Mouse (Mus musculus): ENCODE measurements around the gene Olfr319. TPM values are rescaled to one million over a fixed set of nuclear protein-coding genes. Genes with fewer than 3 reads are reported as not detected.
"Not testable (repeated sequence)": the region's sequence is repeated elsewhere in the genome, so short reads cannot be mapped to it uniquely, and the experiment has no call there.

The Olfr319 gene
- polyA plus RNA-seq, 1 experiment from 2014 or later, result not detected

- no peak within 1 kb of the TSS for H3K9ac ChIP-seq (ENCODE audit: low read length)
- no peak within 1 kb of the TSS for H3K27ac ChIP-seq (ENCODE audit: low read depth, low read length)
- H3K27me3 ChIP-seq (ENCODE audit: control insufficient read depth, insufficient read depth, low read length), result no peaks in the 10 kb centered on the region
- H3K4me1 ChIP-seq (replicated peaks; ENCODE audit: control insufficient read depth, insufficient read depth, low read length), result no peaks in the 10 kb centered on the region
- H3K36me3 ChIP-seq (ENCODE audit: control insufficient read depth, insufficient read depth, low read length), result no peaks in the 10 kb centered on the region
- no peak for ATAC-seq (replicated peaks; ENCODE audit: low FRiP score)
- no peak within 1 kb of the TSS for H3K4me2 ChIP-seq (ENCODE audit: low read depth, low read length, severe bottlenecking)
- DNase-seq (ENCODE audit: low spot score), result no peak
- H3K4me3 ChIP-seq (ENCODE audit: low read depth, low read length), result no peak within 1 kb of the TSS
- no peaks in the 10 kb centered on the region for H3K9me3 ChIP-seq (ENCODE audit: control insufficient read depth, low read length)
Observed at GRCm38 (mm10) chr11:58723914-58724313, 25.0 kb downstream of the Olfr319 start, which contains the start of gene Olfr318. Gene Olfr318 (minus strand): TSS chr11:58724014.

- ATAC-seq (replicated peaks; ENCODE audit: low FRiP score), result not testable (repeated sequence)
- 85% methylated on average over 6 of the region's 6 CpGs for WGBS
Observed at GRCm38 (mm10) chr11:58727896-58728650, 29.1 kb downstream of the Olfr319 start.

GRCm38 (mm10) chr11:58733372-58733771 is 34.4 kb downstream of the Olfr319 start:
- Histone ChIP-seq H3K9me3 (ENCODE audit: control insufficient read depth, low read length) (no peaks in the 10 kb centered on the region), H3K36me3 (ENCODE audit: control insufficient read depth, insufficient read depth, low read length) (no peaks in the 10 kb centered on the region), H3K27me3 (ENCODE audit: control insufficient read depth, insufficient read depth, low read length) (no peaks in the 10 kb centered on the region), H3K9ac (ENCODE audit: low read length) (no peak overlapping the region), H3K4me1 (replicated peaks; ENCODE audit: control insufficient read depth, insufficient read depth, low read length) (no peaks in the 10 kb centered on the region), H3K4me2 (ENCODE audit: low read depth, low read length, severe bottlenecking) (no peak overlapping the region), H3K27ac (ENCODE audit: low read depth, low read length) (no peak overlapping the region), H3K4me3 (ENCODE audit: low read depth, low read length) (no peak overlapping the region)
- ATAC-seq (replicated peaks; ENCODE audit: low FRiP score) (no peak), DNase-seq (ENCODE audit: low spot score) (no peak)
- 66% methylated on average over 3 of the region's 3 CpGs for WGBS

More at GRCm38 (mm10) chr11:58727896-58728650, 29.1 kb downstream of the Olfr319 start:
- not testable (repeated sequence) for H3K4me2 ChIP-seq (ENCODE audit: low read depth, low read length, severe bottlenecking); H3K9me3 ChIP-seq (ENCODE audit: control insufficient read depth, low read length); H3K36me3 ChIP-seq (ENCODE audit: control insufficient read depth, insufficient read depth, low read length); H3K4me3 ChIP-seq (ENCODE audit: low read depth, low read length); DNase-seq (ENCODE audit: low spot score); H3K4me1 ChIP-seq (replicated peaks; ENCODE audit: control insufficient read depth, insufficient read depth, low read length); H3K27me3 ChIP-seq (ENCODE audit: control insufficient read depth, insufficient read depth, low read length); H3K27ac ChIP-seq (ENCODE audit: low read depth, low read length); H3K9ac ChIP-seq (ENCODE audit: low read length)

DNA sequence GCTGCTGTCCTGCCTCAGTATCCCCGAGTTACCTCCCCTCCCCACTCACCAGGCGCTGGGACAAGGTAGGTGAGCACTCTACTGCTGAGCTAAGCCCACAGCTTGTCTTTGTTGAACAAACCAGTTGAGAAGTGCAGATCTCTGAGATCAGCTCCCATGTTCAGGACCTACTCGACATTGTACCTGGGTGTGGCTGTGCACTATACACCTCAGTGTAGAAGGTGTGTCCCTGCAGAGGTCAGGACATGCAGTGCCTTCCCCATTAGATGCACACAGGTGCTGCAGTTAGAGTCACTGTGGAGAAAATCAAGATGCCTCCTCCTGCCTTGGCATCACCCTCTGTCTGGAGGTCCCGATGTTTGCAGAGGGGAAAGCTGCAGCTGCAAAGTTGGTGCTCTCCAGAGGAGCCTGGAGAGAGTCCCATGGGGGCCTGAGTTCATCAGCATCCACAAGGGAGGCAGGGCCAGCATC is 39.9 kb downstream of the Olfr319 start, which contains the start of gene Olfr317:
TSS of gene Olfr317 (minus strand) at position 421 of the 471 bp plus-strand sequence.
- no peaks in the 10 kb centered on the region for H3K27me3 ChIP-seq (ENCODE audit: control insufficient read depth, insufficient read depth, low read length)
- no peak for ATAC-seq (replicated peaks; ENCODE audit: low FRiP score)
- no peak for DNase-seq (ENCODE audit: low spot score)
- no peak within 1 kb of the TSS for H3K27ac ChIP-seq (ENCODE audit: low read depth, low read length)
- WGBS, result 76% methylated on average over 4 of the region's 4 CpGs
- H3K4me1 ChIP-seq (replicated peaks; ENCODE audit: control insufficient read depth, insufficient read depth, low read length), result no peaks in the 10 kb centered on the region
- no peak within 1 kb of the TSS for H3K4me3 ChIP-seq (ENCODE audit: low read depth, low read length)
- no peak within 1 kb of the TSS for H3K9ac ChIP-seq (ENCODE audit: low read length)
- no peaks in the 10 kb centered on the region for H3K9me3 ChIP-seq (ENCODE audit: control insufficient read depth, low read length)
- H3K36me3 ChIP-seq (ENCODE audit: control insufficient read depth, insufficient read depth, low read length), result no peaks in the 10 kb centered on the region
- no peak within 1 kb of the TSS for H3K4me2 ChIP-seq (ENCODE audit: low read depth, low read length, severe bottlenecking)

DNA sequence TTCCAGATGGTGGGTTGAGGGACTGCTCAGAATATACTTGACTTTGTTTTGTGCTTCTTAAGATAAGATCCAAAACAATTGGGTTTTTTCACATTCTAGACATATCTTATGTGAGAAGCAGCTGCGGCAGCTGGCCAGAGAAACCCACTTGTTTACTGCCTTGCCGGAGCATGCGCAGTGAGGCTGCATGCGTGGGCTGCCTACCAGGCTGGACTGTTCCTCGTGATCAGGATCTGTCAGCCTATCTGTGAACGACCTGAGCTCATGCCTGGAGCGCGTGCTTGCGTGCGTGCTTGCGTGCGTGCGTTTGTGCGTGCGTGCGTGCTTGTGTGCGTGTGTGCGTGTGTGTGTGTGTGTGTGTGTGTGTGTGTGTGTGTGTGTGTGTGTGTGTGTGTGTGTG is 52.1 kb downstream of the Olfr319 start:
- H3K4me3 ChIP-seq (ENCODE audit: low read depth, low read length); H3K27me3 ChIP-seq (ENCODE audit: control insufficient read depth, insufficient read depth, low read length); H3K4me1 ChIP-seq (replicated peaks; ENCODE audit: control insufficient read depth, insufficient read depth, low read length); H3K36me3 ChIP-seq (ENCODE audit: control insufficient read depth, insufficient read depth, low read length); ATAC-seq (replicated peaks; ENCODE audit: low FRiP score); H3K4me2 ChIP-seq (ENCODE audit: low read depth, low read length, severe bottlenecking); H3K9ac ChIP-seq (ENCODE audit: low read length); DNase-seq (ENCODE audit: low spot score); H3K27ac ChIP-seq (ENCODE audit: low read depth, low read length); H3K9me3 ChIP-seq (ENCODE audit: control insufficient read depth, low read length): not testable (repeated sequence)
- 84% methylated on average over 18 of the region's 18 CpGs for WGBS

- WGBS, result 86% methylated on average over 2 of the region's 2 CpGs
- Histone ChIP-seq H3K4me2 (ENCODE audit: low read depth, low read length, severe bottlenecking) (no peak within 1 kb of the TSS), H3K4me3 (ENCODE audit: low read depth, low read length) (no peak within 1 kb of the TSS), H3K36me3 (ENCODE audit: control insufficient read depth, insufficient read depth, low read length) (no peaks in the 10 kb centered on the region), H3K27ac (ENCODE audit: low read depth, low read length) (no peak within 1 kb of the TSS), H3K9me3 (ENCODE audit: control insufficient read depth, low read length) (no peaks in the 10 kb centered on the region), H3K27me3 (ENCODE audit: control insufficient read depth, insufficient read depth, low read length) (no peaks in the 10 kb centered on the region), H3K9ac (ENCODE audit: low read length) (no peak within 1 kb of the TSS), H3K4me1 (replicated peaks; ENCODE audit: control insufficient read depth, insufficient read depth, low read length) (no peaks in the 10 kb centered on the region)
- DNase-seq (ENCODE audit: low spot score) (no peak), ATAC-seq (replicated peaks; ENCODE audit: low FRiP score) (no peak)
Observed at GRCm38 (mm10) chr11:58752434-58752833, 53.5 kb downstream of the Olfr319 start, which contains the start of gene Olfr316. Gene Olfr316 (plus strand): TSS chr11:58752734.

Other genes starting within 250 kb of the Olfr319 start
- gene Lypd9, start 246.2 kb upstream of the Olfr319 start, polyA plus RNA-seq (2014; fragmentation: Nextera tagmentation; extraction: Ambion mirVana), result not detected in 2 replicates
- gene Olfr30, start 236.9 kb upstream of the Olfr319 start, polyA plus RNA-seq (2014; fragmentation: Nextera tagmentation; extraction: Ambion mirVana), result not detected in 2 replicates
- not detected in 2 replicates for gene Olfr332, start 206.6 kb upstream of the Olfr319 start, polyA plus RNA-seq (2014; fragmentation: Nextera tagmentation; extraction: Ambion mirVana)
- gene Olfr331, start 196.6 kb upstream of the Olfr319 start, polyA plus RNA-seq (2014; fragmentation: Nextera tagmentation; extraction: Ambion mirVana), result not detected in 2 replicates
- not detected in 2 replicates for gene Olfr330, start 164.3 kb upstream of the Olfr319 start, polyA plus RNA-seq (2014; fragmentation: Nextera tagmentation; extraction: Ambion mirVana)
- not detected in 2 replicates for gene Olfr329-ps, start 152.7 kb upstream of the Olfr319 start, polyA plus RNA-seq (2014; fragmentation: Nextera tagmentation; extraction: Ambion mirVana)
- gene Olfr328, start 143.5 kb upstream of the Olfr319 start, polyA plus RNA-seq (2014; fragmentation: Nextera tagmentation; extraction: Ambion mirVana), result 0.07 and 0.12 TPM in 2 replicates
- gene Olfr224, start 128.6 kb upstream of the Olfr319 start, polyA plus RNA-seq (2014; fragmentation: Nextera tagmentation; extraction: Ambion mirVana), result not detected in 2 replicates
- gene Olfr325, start 121.4 kb upstream of the Olfr319 start, polyA plus RNA-seq (2014; fragmentation: Nextera tagmentation; extraction: Ambion mirVana), result not detected in 2 replicates
- gene Olfr324, start 104.0 kb upstream of the Olfr319 start, polyA plus RNA-seq (2014; fragmentation: Nextera tagmentation; extraction: Ambion mirVana), result not detected in 2 replicates
- not detected in 2 replicates for gene 2210407C18Rik, start 83.1 kb upstream of the Olfr319 start, polyA plus RNA-seq (2014; fragmentation: Nextera tagmentation; extraction: Ambion mirVana)
- gene Olfr323, start 68.7 kb upstream of the Olfr319 start, polyA plus RNA-seq (2014; fragmentation: Nextera tagmentation; extraction: Ambion mirVana), result not detected in 2 replicates
- 0.55 and 0.60 TPM in 2 replicates for gene Trim58, start 58.7 kb upstream of the Olfr319 start, polyA plus RNA-seq (2014; fragmentation: Nextera tagmentation; extraction: Ambion mirVana)
- gene Olfr322, start 40.4 kb upstream of the Olfr319 start, polyA plus RNA-seq (2014; fragmentation: Nextera tagmentation; extraction: Ambion mirVana), result not detected in 2 replicates
- not detected in 2 replicates for gene Olfr320, start 18.1 kb upstream of the Olfr319 start, polyA plus RNA-seq (2014; fragmentation: Nextera tagmentation; extraction: Ambion mirVana)
- gene Olfr318, start 24.9 kb downstream of the Olfr319 start, polyA plus RNA-seq (2014; fragmentation: Nextera tagmentation; extraction: Ambion mirVana), result not detected in 2 replicates
- not detected in 2 replicates for gene Olfr317, start 40.0 kb downstream of the Olfr319 start, polyA plus RNA-seq (2014; fragmentation: Nextera tagmentation; extraction: Ambion mirVana)
- gene Olfr316, start 53.6 kb downstream of the Olfr319 start, polyA plus RNA-seq (2014; fragmentation: Nextera tagmentation; extraction: Ambion mirVana), result not detected in 2 replicates
- not detected in 2 replicates for gene Olfr315, start 74.0 kb downstream of the Olfr319 start, polyA plus RNA-seq (2014; fragmentation: Nextera tagmentation; extraction: Ambion mirVana)
- not detected in 2 replicates for gene Olfr314, start 83.8 kb downstream of the Olfr319 start, polyA plus RNA-seq (2014; fragmentation: Nextera tagmentation; extraction: Ambion mirVana)
- gene Fam183b, start 102.8 kb downstream of the Olfr319 start, polyA plus RNA-seq (2014; fragmentation: Nextera tagmentation; extraction: Ambion mirVana), result 1.8 and 2.0 TPM in 2 replicates
- 0.07 TPM in 1 of 2 replicates, not detected in the other for gene Olfr313, start 115.8 kb downstream of the Olfr319 start, polyA plus RNA-seq (2014; fragmentation: Nextera tagmentation; extraction: Ambion mirVana)
- not detected in 2 replicates for gene Olfr312, start 130.1 kb downstream of the Olfr319 start, polyA plus RNA-seq (2014; fragmentation: Nextera tagmentation; extraction: Ambion mirVana)
- not detected in 2 replicates for gene Olfr311, start 140.1 kb downstream of the Olfr319 start, polyA plus RNA-seq (2014; fragmentation: Nextera tagmentation; extraction: Ambion mirVana)
- gene Gm12258, start 148.0 kb downstream of the Olfr319 start, polyA plus RNA-seq (2014; fragmentation: Nextera tagmentation; extraction: Ambion mirVana), result 11.9 and 15.2 TPM in 2 replicates
- 10.5 and 12.8 TPM in 2 replicates for gene 2810021J22Rik, start 168.1 kb downstream of the Olfr319 start, polyA plus RNA-seq (2014; fragmentation: Nextera tagmentation; extraction: Ambion mirVana)
- gene Zfp39, start 205.1 kb downstream of the Olfr319 start, polyA plus RNA-seq (2014; fragmentation: Nextera tagmentation; extraction: Ambion mirVana), result 8.1 and 8.8 TPM in 2 replicates
- not detected in 2 replicates for gene Btnl10, start 218.7 kb downstream of the Olfr319 start, polyA plus RNA-seq (2014; fragmentation: Nextera tagmentation; extraction: Ambion mirVana)
- gene Rnf187, start 239.8 kb downstream of the Olfr319 start, polyA plus RNA-seq (2014; fragmentation: Nextera tagmentation; extraction: Ambion mirVana), result 386 and 426 TPM in 2 replicates
- gene Hist3h2ba, start 249.8 kb downstream of the Olfr319 start, polyA plus RNA-seq (2014; fragmentation: Nextera tagmentation; extraction: Ambion mirVana), result 84.9 and 93.6 TPM in 2 replicates

All from forebrain, embryonic 11.5 days (tissue).